Mouse (Mus musculus): ENCODE results near the gene Ralgapa2. TPM values are rescaled to one million over a fixed set of nuclear protein-coding genes. Genes with fewer than 3 reads are reported as not detected.

The Ralgapa2 gene
- polyA plus RNA-seq, 1 experiment from 2014 or later, result 8.6 TPM

DNA sequence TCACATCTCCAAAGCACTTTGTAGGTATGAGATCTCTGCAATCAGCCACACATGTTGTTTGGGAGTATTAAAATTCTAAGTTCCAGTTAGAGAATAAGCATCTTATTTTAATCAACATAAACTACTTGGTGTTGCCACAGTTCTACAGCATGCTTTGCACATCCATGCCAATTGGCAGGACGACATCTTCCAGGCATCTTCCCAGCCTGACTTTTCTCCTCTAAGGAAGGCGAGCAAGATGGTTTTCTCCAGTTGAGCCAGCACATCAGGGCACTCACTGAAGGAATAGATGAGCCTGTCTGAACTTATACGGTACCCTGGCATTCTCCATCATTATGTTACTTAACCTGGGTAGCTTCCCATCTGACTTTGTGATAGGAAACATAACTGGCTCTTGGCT, 83.4 kb downstream of the Ralgapa2 start:
- Histone ChIP-seq H3K27ac (ENCODE audit: low read depth, low read length) (no peak overlapping the region), H3K9ac (ENCODE audit: low read length) (no peak overlapping the region), H3K36me3 (ENCODE audit: control insufficient read depth, insufficient read depth, low read length) (no peaks in the 10 kb centered on the region), H3K4me3 (ENCODE audit: low read depth, low read length) (no peak overlapping the region), H3K9me3 (ENCODE audit: control insufficient read depth, low read length) (no peaks in the 10 kb centered on the region), H3K4me1 (ENCODE audit: control insufficient read depth, insufficient read depth, low read length) (no peaks in the 10 kb centered on the region), H3K4me2 (ENCODE audit: low read depth) (no peak overlapping the region), H3K27me3 (ENCODE audit: control insufficient read depth, insufficient read depth, low read length) (no peaks in the 10 kb centered on the region)
- ATAC-seq (ENCODE audit: insufficient read depth, low FRiP score, low TSS enrichment), result no peak
- 92% methylated on average over 3 of the region's 3 CpGs for WGBS
- no peak for DNase-seq (ENCODE audit: low spot score)

GRCm38 (mm10) chr2:146427380-146427779, 84.8 kb downstream of the Ralgapa2 start:
- Histone ChIP-seq H3K4me2 (ENCODE audit: low read depth) (no peak overlapping the region), H3K27ac (ENCODE audit: low read depth, low read length) (no peak overlapping the region), H3K36me3 (ENCODE audit: control insufficient read depth, insufficient read depth, low read length) (no peaks in the 10 kb centered on the region), H3K9me3 (ENCODE audit: control insufficient read depth, low read length) (no peaks in the 10 kb centered on the region), H3K4me1 (ENCODE audit: control insufficient read depth, insufficient read depth, low read length) (no peaks in the 10 kb centered on the region), H3K27me3 (ENCODE audit: control insufficient read depth, insufficient read depth, low read length) (no peaks in the 10 kb centered on the region), H3K4me3 (ENCODE audit: low read depth, low read length) (no peak overlapping the region), H3K9ac (ENCODE audit: low read length) (no peak overlapping the region)
- DNase-seq (ENCODE audit: low spot score), result no peak
- ATAC-seq (ENCODE audit: insufficient read depth, low FRiP score, low TSS enrichment), result no peak
- WGBS, result 96% methylated on average over 3 of the region's 3 CpGs

DNA sequence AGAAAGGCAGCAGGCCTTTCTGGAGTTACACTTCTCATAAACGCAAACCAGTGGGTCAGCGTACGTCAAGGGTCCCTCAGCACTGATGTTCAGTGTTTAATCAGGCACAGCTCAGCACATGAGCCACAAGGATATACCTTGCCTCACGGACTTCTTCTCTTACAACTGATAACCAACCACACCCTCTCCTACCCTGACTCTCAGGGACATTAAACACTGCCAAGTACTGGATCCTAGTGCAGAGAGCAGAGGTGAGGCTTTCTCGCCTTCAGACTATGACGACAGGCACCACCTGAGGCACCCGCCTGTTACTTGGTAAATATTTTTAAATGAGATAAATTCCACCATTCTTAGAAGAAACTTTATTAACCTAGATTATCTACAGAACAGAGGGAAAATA, 85.8 kb downstream of the Ralgapa2 start:
- Histone ChIP-seq H3K27me3 (ENCODE audit: control insufficient read depth, insufficient read depth, low read length) (no peaks in the 10 kb centered on the region), H3K9me3 (ENCODE audit: control insufficient read depth, low read length) (no peaks in the 10 kb centered on the region), H3K36me3 (ENCODE audit: control insufficient read depth, insufficient read depth, low read length) (no peaks in the 10 kb centered on the region), H3K4me2 (ENCODE audit: low read depth) (no peak overlapping the region), H3K4me3 (ENCODE audit: low read depth, low read length) (no peak overlapping the region), H3K4me1 (ENCODE audit: control insufficient read depth, insufficient read depth, low read length) (no peaks in the 10 kb centered on the region), H3K27ac (ENCODE audit: low read depth, low read length) (no peak overlapping the region), H3K9ac (ENCODE audit: low read length) (no peak overlapping the region)
- 90% methylated on average over 7 of the region's 7 CpGs for WGBS
- DNase-seq (ENCODE audit: low spot score) (no peak), ATAC-seq (ENCODE audit: insufficient read depth, low FRiP score, low TSS enrichment) (no peak)

DNA sequence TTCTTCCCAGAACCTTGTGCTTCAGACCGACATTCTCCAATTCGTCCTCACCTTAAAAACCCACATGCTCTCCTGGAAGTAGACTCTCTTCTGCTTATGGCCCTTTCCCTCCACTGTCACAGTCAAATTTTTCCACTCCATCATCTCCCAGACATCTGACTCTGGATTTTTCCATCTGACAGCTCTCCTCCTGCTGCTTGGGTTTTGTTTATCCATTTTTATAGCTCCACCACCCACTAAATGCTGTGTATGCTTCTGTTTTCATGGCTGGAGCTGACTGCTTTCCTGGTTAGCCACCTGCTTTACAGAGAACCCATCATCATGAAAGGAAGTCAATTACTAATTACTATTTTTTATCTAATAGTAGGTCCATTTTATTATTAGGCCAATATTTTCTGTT, 86.9 kb downstream of the Ralgapa2 start:
- DNase-seq (ENCODE audit: low spot score), result no peak
- H3K9me3 ChIP-seq (ENCODE audit: control insufficient read depth, low read length), result no peaks in the 10 kb centered on the region
- 92% methylated on average over 2 of the region's 2 CpGs for WGBS

DNA sequence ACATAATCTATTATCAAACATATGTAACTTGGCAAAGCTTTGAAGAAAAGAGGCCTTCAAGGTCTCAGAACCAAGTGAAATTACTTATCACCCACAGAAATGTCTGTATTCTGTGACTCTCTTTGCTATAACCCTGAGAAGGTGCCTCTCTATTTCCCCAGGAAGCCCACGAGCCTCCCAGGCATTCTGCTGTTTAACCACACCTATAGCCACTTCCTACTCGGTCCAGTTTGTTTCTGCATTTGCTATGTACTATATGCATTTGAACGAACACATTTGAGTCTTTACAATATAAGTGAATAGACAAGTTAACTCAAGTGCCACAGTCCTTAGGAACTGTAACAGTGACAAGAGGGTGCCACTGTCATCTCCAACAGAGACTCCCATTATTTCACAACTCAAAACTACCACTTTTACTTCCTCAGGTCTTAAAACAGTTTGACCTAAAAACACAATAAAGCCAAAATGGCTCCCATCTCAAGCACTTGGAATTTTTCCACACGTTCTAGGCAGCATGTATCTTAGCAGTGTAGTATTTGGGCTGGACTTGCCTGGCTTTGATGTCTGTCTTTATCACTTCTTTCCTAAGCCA, 88.3 kb downstream of the Ralgapa2 start:
- ATAC-seq (ENCODE audit: insufficient read depth, low FRiP score, low TSS enrichment), result no peak
- Histone ChIP-seq H3K27me3 (ENCODE audit: control insufficient read depth, insufficient read depth, low read length) (no peaks in the 10 kb centered on the region), H3K4me3 (ENCODE audit: low read depth, low read length) (no peak overlapping the region), H3K9ac (ENCODE audit: low read length) (no peak overlapping the region), H3K27ac (ENCODE audit: low read depth, low read length) (no peak overlapping the region), H3K9me3 (ENCODE audit: control insufficient read depth, low read length) (no peaks in the 10 kb centered on the region), H3K36me3 (ENCODE audit: control insufficient read depth, insufficient read depth, low read length) (no peaks in the 10 kb centered on the region), H3K4me1 (ENCODE audit: control insufficient read depth, insufficient read depth, low read length) (no peaks in the 10 kb centered on the region), H3K4me2 (ENCODE audit: low read depth) (no peak overlapping the region)
- DNase-seq (ENCODE audit: low spot score), result no peak
- WGBS, result 88% methylated on average over 4 of the region's 4 CpGs

More for the DNA sequence above, 86.9 kb downstream of the Ralgapa2 start:
- H3K36me3 ChIP-seq (ENCODE audit: control insufficient read depth, insufficient read depth, low read length), result no peaks in the 10 kb centered on the region
- no peak overlapping the region for H3K4me2 ChIP-seq (ENCODE audit: low read depth)
- H3K4me3 ChIP-seq (ENCODE audit: low read depth, low read length), result no peak overlapping the region
- H3K27ac ChIP-seq (ENCODE audit: low read depth, low read length), result no peak overlapping the region
- H3K9ac ChIP-seq (ENCODE audit: low read length), result no peak overlapping the region
- H3K4me1 ChIP-seq (ENCODE audit: control insufficient read depth, insufficient read depth, low read length), result no peaks in the 10 kb centered on the region
- ATAC-seq (ENCODE audit: insufficient read depth, low FRiP score, low TSS enrichment), result no peak
- no peaks in the 10 kb centered on the region for H3K27me3 ChIP-seq (ENCODE audit: control insufficient read depth, insufficient read depth, low read length)

- 89% methylated on average over 5 of the region's 5 CpGs for WGBS
- H3K4me1 ChIP-seq (ENCODE audit: control insufficient read depth, insufficient read depth, low read length), result no peaks in the 10 kb centered on the region
- H3K4me3 ChIP-seq (ENCODE audit: low read depth, low read length), result no peak overlapping the region
- no peak overlapping the region for H3K4me2 ChIP-seq (ENCODE audit: low read depth)
- no peak overlapping the region for H3K9ac ChIP-seq (ENCODE audit: low read length)
- no peaks in the 10 kb centered on the region for H3K9me3 ChIP-seq (ENCODE audit: control insufficient read depth, low read length)
- ATAC-seq (ENCODE audit: insufficient read depth, low FRiP score, low TSS enrichment), result no peak
- DNase-seq (ENCODE audit: low spot score), result no peak
- H3K27me3 ChIP-seq (ENCODE audit: control insufficient read depth, insufficient read depth, low read length), result no peaks in the 10 kb centered on the region
- H3K36me3 ChIP-seq (ENCODE audit: control insufficient read depth, insufficient read depth, low read length), result no peaks in the 10 kb centered on the region
- H3K27ac ChIP-seq (ENCODE audit: low read depth, low read length), result no peak overlapping the region
These were observed 89.0 kb downstream of the Ralgapa2 start for GRCm38 (mm10) chr2:146423032-146423691.

DNA sequence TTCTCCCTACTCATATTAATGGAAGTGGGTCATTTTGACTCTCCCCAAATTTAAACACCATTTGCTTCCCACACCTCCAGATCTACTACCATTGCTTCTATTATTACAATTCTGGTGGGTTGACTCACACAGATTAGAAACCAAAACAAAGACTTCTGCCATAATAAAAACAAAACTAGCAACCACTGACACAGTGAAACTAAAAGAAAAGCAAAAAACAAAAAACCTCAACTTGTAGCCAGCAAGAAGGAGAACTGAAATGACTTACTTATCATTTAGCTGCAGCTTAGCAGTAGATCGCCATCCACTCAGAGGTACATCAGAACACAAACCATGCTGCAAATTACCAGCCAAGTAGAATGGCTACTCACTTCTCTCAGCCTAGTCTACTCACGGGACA, 95.9 kb downstream of the Ralgapa2 start:
- H3K4me2 ChIP-seq (ENCODE audit: low read depth), result no peak overlapping the region
- H3K27me3 ChIP-seq (ENCODE audit: control insufficient read depth, insufficient read depth, low read length), result no peaks in the 10 kb centered on the region
- no peaks in the 10 kb centered on the region for H3K36me3 ChIP-seq (ENCODE audit: control insufficient read depth, insufficient read depth, low read length)
- no peaks in the 10 kb centered on the region for H3K4me1 ChIP-seq (ENCODE audit: control insufficient read depth, insufficient read depth, low read length)
- no peak overlapping the region for H3K4me3 ChIP-seq (ENCODE audit: low read depth, low read length)
- WGBS, result 86% methylated on average over 2 of the region's 2 CpGs
- no peak overlapping the region for H3K9ac ChIP-seq (ENCODE audit: low read length)
- DNase-seq (ENCODE audit: low spot score) (no peak), ATAC-seq (ENCODE audit: insufficient read depth, low FRiP score, low TSS enrichment) (no peak)
- H3K9me3 ChIP-seq (ENCODE audit: control insufficient read depth, low read length), result no peaks in the 10 kb centered on the region
- H3K27ac ChIP-seq (ENCODE audit: low read depth, low read length), result no peak overlapping the region

GRCm38 (mm10) chr2:146414484-146415291, 97.5 kb downstream of the Ralgapa2 start:
- peak; percentile 85 for DNase-seq (ENCODE audit: low spot score)
- Histone ChIP-seq H3K4me1 (ENCODE audit: control insufficient read depth, insufficient read depth, low read length) (no peaks in the 10 kb centered on the region), H3K36me3 (ENCODE audit: control insufficient read depth, insufficient read depth, low read length) (no peaks in the 10 kb centered on the region), H3K4me2 (ENCODE audit: low read depth) (no peak overlapping the region), H3K9ac (ENCODE audit: low read length) (no peak overlapping the region), H3K27ac (ENCODE audit: low read depth, low read length) (no peak overlapping the region), H3K4me3 (ENCODE audit: low read depth, low read length) (no peak overlapping the region), H3K27me3 (ENCODE audit: control insufficient read depth, insufficient read depth, low read length) (no peaks in the 10 kb centered on the region), H3K9me3 (ENCODE audit: control insufficient read depth, low read length) (no peaks in the 10 kb centered on the region)
- WGBS, result 38% methylated on average over 8 of the region's 8 CpGs
- ATAC-seq (ENCODE audit: insufficient read depth, low FRiP score, low TSS enrichment), result peak; percentile 85
